Mouse (Mus musculus): Measurements from ENCODE around the gene Slamf9.

Gene Slamf9

GRCm38 (mm10) chr1:172458041-172458440 lies 17.1 kb upstream of the Slamf9 start:
- no peak for DNase-seq (ENCODE audit: low read depth in 1 of 2, low spot score in 2 of 2)

GRCm38 (mm10) chr1:172461602-172462001 lies 13.6 kb upstream of the Slamf9 start:
- no peak for DNase-seq (ENCODE audit: low read depth in 1 of 2, low spot score in 2 of 2)

- no peak for DNase-seq (ENCODE audit: low read depth in 1 of 2, low spot score in 2 of 2)
Observed at GRCm38 (mm10) chr1:172462534-172462933, 12.6 kb upstream of the Slamf9 start.

DNA sequence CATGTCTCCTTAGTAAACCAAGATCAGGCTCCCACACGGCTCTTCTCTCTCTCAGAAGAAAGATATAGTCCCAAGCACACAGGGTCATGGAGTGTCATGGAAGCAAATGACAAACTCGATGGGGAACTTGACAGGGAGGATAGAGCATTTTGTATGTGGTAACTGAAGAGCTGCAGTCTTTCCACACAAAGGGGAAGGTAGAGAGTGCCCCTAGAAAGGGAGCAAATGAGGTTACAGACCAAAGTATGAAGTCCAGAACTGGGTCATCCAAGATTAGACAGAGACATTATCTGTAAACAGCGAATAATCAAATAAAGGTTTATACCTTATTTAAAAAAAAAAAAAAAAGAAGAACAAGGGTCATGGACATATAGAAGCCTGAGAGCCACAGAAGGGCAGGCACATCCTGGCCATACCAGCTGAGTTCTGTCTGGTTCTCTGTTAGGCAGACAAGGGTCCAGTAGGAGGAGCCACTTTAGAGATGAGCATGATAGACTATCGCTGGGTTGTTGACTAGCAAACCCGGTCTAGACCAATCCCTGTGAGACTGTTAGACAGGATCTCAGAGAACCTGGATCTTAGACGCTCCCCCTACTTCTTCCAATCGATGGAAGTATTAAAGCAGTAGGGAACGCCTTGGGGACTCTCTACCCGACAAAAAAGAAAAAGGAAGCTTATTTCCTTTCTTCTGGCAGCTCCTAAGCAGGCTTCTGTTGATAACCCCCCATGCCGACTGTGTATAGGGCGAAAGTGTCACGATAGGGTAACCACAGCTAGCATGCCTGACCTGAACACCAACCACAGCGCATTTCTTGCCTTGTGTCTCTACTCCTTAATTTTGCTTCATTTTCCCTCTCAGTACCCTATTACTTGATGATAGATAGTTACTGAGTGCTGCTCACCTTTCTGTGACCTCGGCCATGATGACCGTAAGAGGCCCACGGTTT lies 11.5 kb upstream of the Slamf9 start:
- no peak for DNase-seq (ENCODE audit: low read depth in 1 of 2, low spot score in 2 of 2)

- DNase-seq (ENCODE audit: low read depth in 1 of 2, low spot score in 2 of 2) = no peak
Observed at GRCm38 (mm10) chr1:172468301-172468877, 6.8 kb upstream of the Slamf9 start.

GRCm38 (mm10) chr1:172469373-172469772 lies 5.8 kb upstream of the Slamf9 start:
- DNase-seq (ENCODE audit: low read depth in 1 of 2, low spot score in 2 of 2) = no peak

DNA sequence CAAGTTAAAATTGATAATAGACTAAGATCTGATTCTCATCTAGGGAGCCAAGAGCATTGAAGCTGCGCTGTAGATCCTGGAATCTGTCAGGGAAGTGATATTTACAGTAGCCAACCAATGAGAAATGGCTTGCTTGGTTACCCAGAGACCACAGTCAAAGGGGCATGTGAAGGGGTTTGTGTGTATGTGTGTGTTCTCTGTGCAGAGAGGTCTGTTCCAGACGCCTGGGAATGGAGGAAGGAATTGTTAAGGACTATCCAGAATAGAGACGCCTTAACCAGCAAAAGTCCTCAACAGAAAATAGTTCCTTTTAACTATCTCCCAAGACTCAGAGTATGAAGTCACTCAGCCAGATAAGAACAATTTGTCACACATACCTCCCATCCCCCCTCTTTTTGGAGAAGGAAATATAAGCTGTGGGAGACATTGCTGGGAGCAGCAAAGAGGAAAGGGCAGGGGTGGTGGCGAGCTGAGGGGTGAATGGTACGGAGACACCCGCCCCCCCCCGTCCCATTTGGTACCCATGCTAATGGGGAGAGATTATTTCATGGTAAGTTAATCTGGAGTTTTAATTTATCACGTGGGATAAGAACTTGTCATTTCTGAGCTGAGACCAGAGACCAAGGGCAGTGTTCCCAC lies 5.2 kb upstream of the Slamf9 start:
- DNase-seq (ENCODE audit: low read depth in 1 of 2, low spot score in 2 of 2) = no peak

- no peak for DNase-seq (ENCODE audit: low read depth in 1 of 2, low spot score in 2 of 2)
Observed at GRCm38 (mm10) chr1:172472909-172473308, 2.2 kb upstream of the Slamf9 start.

DNA sequence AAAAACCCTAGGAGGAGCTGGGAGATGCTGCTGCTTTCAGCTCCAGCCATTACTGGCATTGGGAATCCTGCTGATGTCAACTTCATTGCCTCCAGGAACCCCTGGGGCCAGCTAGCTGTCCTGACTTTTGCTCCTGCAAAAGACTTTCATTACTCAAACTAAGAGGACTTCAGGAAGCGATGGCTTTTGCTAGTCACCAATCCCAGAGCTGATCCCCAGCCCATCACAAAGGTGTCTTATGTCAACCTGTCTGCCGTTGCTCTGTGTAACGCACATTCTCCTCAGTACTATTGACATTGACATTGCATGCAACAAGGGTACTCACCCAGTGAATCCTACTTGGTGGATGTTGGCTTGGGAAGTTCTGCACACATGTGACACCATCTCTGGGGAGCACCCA lies 962 bp upstream of the Slamf9 start:
- DNase-seq (ENCODE audit: low read depth in 1 of 2, low spot score in 2 of 2) = no peak

GRCm38 (mm10) chr1:172478020-172478419 lies 2.9 kb downstream of the Slamf9 start:
- DNase-seq (ENCODE audit: low read depth in 1 of 2, low spot score in 2 of 2) = no peak

- DNase-seq (ENCODE audit: low read depth in 1 of 2, low spot score in 2 of 2) = no peak
Observed at GRCm38 (mm10) chr1:172480376-172480775, 5.2 kb downstream of the Slamf9 start.

GRCm38 (mm10) chr1:172481111-172481510 lies 6.0 kb downstream of the Slamf9 start:
- no peak for DNase-seq (ENCODE audit: low read depth in 1 of 2, low spot score in 2 of 2)

DNA sequence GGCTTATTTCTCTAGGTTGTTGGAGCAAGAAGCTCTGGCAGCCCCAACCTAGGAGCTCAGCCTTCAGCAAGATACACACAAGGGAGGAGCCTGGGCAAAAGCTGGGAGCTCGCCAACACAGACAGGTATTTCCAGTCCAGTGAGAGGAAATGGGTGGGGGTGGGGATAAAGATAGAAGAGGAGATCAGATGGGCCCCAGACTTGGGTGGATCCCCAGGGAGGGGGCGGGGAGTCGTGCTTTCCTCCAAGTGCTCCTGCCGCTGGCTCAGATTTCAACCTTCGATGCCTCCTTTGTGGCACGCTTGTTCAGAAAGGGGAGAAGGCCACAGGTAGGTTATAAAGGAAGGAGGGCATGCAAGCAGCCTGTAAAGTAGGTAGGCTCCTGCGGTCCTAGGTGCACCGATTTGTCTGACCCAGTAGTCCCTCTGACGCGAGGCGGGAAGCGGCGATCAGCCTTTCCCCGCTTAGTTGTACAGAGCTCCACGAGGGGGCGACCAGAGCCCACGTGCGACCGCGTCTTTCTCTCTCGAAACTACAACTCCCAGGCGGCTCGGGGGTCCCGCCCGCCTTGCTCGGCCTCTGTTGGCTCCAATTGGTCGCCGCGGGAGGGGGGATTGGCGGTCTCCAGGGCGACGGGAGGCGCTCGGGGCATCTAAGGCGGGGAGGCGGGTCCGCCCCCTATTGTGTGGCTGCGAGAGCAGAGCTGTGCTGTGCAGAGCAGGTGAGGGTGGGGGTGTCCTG lies 6.6 kb downstream of the Slamf9 start, which contains the start of gene Igsf9:
Igsf9 (plus strand) TSS at position 249 of the 741 bp plus-strand sequence.
- peak in 1 of 2 experiments; percentile 48 for DNase-seq (ENCODE audit: low read depth in 1 of 2, low spot score in 2 of 2)

- DNase-seq (ENCODE audit: low read depth in 1 of 2, low spot score in 2 of 2) = no peak
Observed at GRCm38 (mm10) chr1:172482518-172483360, 7.6 kb downstream of the Slamf9 start.

GRCm38 (mm10) chr1:172483361-172483660 lies 8.2 kb downstream of the Slamf9 start:
- DNase-seq (ENCODE audit: low read depth in 1 of 2, low spot score in 2 of 2) = no peak

DNA sequence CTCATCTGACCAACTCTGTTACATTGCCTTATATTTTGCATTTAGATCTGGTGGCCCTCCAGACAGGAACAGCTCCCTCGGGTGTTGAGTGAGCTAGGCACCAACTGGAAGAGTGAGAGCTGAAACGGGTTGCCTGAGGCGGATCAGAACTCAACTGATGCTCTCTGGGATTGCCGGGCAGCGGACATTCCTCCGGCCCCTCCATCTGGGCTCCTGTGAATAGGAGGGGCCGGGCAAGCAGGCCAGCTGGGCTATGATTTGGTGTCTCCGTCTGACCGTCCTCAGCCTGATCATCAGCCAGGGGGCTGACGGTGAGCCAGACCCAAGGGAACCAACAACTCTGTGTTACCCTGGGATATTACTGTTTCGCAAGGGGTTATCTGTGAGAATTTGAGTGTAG lies 9.1 kb downstream of the Slamf9 start:
- no peak for DNase-seq (ENCODE audit: low read depth in 1 of 2, low spot score in 2 of 2)

- DNase-seq (ENCODE audit: low read depth in 1 of 2, low spot score in 2 of 2) = no peak
Observed at GRCm38 (mm10) chr1:172484671-172485070, 9.5 kb downstream of the Slamf9 start.

DNA sequence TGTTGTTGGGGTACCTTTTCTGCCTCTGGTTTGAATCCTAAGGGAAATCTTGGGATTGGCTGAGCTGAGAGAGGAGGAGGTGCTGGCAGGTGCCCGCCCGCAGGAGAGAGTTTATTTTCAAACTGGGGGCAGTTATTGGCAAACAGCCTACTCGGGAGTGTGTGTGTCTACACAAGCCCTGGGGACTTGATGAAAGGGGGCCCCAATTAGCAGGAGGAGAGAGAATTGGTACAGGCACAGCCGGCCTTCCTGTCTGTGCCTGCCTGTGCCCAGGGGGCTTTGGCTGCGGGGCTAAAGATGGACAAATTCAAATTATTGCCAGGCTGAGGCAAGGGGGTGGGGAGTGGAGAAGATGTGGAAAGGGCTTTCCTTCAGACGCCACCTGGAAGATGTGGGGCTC lies 10.7 kb downstream of the Slamf9 start:
- DNase-seq (ENCODE audit: low read depth in 1 of 2, low spot score in 2 of 2) = no peak

- DNase-seq (ENCODE audit: low read depth in 1 of 2, low spot score in 2 of 2) = no peak
Observed at GRCm38 (mm10) chr1:172486236-172486635, 11.1 kb downstream of the Slamf9 start.

DNA sequence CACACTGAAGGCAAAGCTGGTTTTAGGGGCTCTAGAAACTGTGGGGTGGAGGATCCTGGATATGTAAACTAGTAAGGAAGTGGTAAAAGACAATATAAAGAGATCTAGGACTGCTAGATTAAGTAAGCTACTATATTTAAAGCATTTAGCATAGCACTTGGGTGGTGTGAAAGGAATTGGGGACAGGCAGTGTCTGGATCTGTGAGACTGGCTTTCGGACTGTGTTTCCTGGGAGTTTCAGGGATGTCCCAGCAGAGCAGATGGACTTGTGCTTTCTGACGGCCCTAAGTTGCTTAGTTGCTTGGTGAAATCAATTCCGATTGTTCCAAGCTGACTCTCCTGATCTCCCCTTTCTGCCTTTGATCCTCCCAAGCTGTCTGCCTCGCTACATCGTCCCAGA lies 11.5 kb downstream of the Slamf9 start:
- no peak for DNase-seq (ENCODE audit: low read depth in 1 of 2, low spot score in 2 of 2)

- DNase-seq (ENCODE audit: low read depth in 1 of 2, low spot score in 2 of 2) = no peak
Observed at GRCm38 (mm10) chr1:172487859-172488258, 12.7 kb downstream of the Slamf9 start.

Measured in monocyte, adult 2 months (primary cell).